Mouse (Mus musculus): ENCODE data around the gene Rnf144b. TPM values are rescaled to one million over a fixed set of nuclear protein-coding genes. Genes with fewer than 3 reads are reported as not detected.

Gene Rnf144b
- polyA plus RNA-seq, 1 experiment from 2014 or later = 1.3 TPM

- H3K27me3 ChIP-seq = no peaks in the 10 kb centered on the region
- H3K27ac ChIP-seq = peak overlapping the region; percentile 100
- peak overlapping the region; percentile 100 for H3K4me3 ChIP-seq
- peaks cover 9% of the 10 kb centered on the region for H3K36me3 ChIP-seq
- under 1% methylated on average over 25 of the region's 25 CpGs for WGBS
- ATAC-seq (ENCODE audit: borderline replicate concordance, extremely low read depth, low FRiP score, low TSS enrichment) = no peak
- peaks cover 24% of the 10 kb centered on the region for H3K4me1 ChIP-seq
- peak overlapping the region; percentile 95 for H3K9ac ChIP-seq
- peak overlapping the region; percentile 67 for H3K4me2 ChIP-seq
- H3K9me3 ChIP-seq = no peaks in the 10 kb centered on the region
Measured at GRCm38 (mm10) chr13:47104856-47105541, 17.5 kb upstream of the Rnf144b start.

- H3K4me2 ChIP-seq = peak within 1 kb of the TSS; percentile 67
- no peaks in the 10 kb centered on the region for H3K9me3 ChIP-seq
- under 1% methylated on average over 124 of the region's 129 CpGs for WGBS
- peak within 1 kb of the TSS; percentile 95 for H3K9ac ChIP-seq
- H3K27ac ChIP-seq = peak within 1 kb of the TSS; percentile 100
- H3K4me1 ChIP-seq = peaks cover 24% of the 10 kb centered on the region
- H3K27me3 ChIP-seq = no peaks in the 10 kb centered on the region
- H3K36me3 ChIP-seq = peaks cover 4% of the 10 kb centered on the region; the same call in 1 of the 2 replicates
- ATAC-seq (ENCODE audit: borderline replicate concordance, extremely low read depth, low FRiP score, low TSS enrichment) = peak; percentile 93
- H3K4me3 ChIP-seq = peak within 1 kb of the TSS; percentile 100
Measured at GRCm38 (mm10) chr13:47105711-47106579, 16.5 kb upstream of the Rnf144b start, which contains the start of gene Dek. Gene Dek (minus strand): TSS chr13:47106201.

- Histone ChIP-seq H3K27ac (peak overlapping the region; percentile 100), H3K27me3 (no peaks in the 10 kb centered on the region), H3K4me1 (peaks cover 24% of the 10 kb centered on the region), H3K9me3 (no peaks in the 10 kb centered on the region), H3K4me2 (peak overlapping the region; percentile 67), H3K9ac (peak overlapping the region; percentile 95), H3K4me3 (peak overlapping the region; percentile 100), H3K36me3 (no peaks in the 10 kb centered on the region)
- ATAC-seq (ENCODE audit: borderline replicate concordance, extremely low read depth, low FRiP score, low TSS enrichment) = no peak
- WGBS = under 1% methylated on average over 20 of the region's 20 CpGs
Measured at GRCm38 (mm10) chr13:47106580-47106888, 15.9 kb upstream of the Rnf144b start.

- no peak for ATAC-seq (ENCODE audit: borderline replicate concordance, extremely low read depth, low FRiP score, low TSS enrichment)
- Histone ChIP-seq H3K9ac (no peak overlapping the region), H3K27me3 (no peaks in the 10 kb centered on the region), H3K36me3 (no peaks in the 10 kb centered on the region), H3K9me3 (no peaks in the 10 kb centered on the region), H3K4me3 (no peak overlapping the region), H3K27ac (no peak overlapping the region), H3K4me1 (peaks cover 16% of the 10 kb centered on the region), H3K4me2 (no peak overlapping the region)
- 43% methylated on average over 2 of the region's 2 CpGs for WGBS
Measured at GRCm38 (mm10) chr13:47109239-47109638, 13.2 kb upstream of the Rnf144b start.

- Histone ChIP-seq H3K36me3 (no peaks in the 10 kb centered on the region), H3K27me3 (no peaks in the 10 kb centered on the region), H3K4me1 (peaks cover 15% of the 10 kb centered on the region), H3K9ac (no peak overlapping the region), H3K9me3 (no peaks in the 10 kb centered on the region), H3K4me3 (no peak overlapping the region), H3K27ac (no peak overlapping the region), H3K4me2 (no peak overlapping the region)
- no peak for ATAC-seq (ENCODE audit: borderline replicate concordance, extremely low read depth, low FRiP score, low TSS enrichment)
- WGBS = 69% methylated on average over 3 of the region's 3 CpGs
Measured at GRCm38 (mm10) chr13:47111185-47111584, 11.3 kb upstream of the Rnf144b start.

- Histone ChIP-seq H3K27me3 (no peaks in the 10 kb centered on the region), H3K36me3 (no peaks in the 10 kb centered on the region), H3K4me2 (no peak overlapping the region), H3K4me3 (no peak overlapping the region), H3K4me1 (peaks cover 11% of the 10 kb centered on the region), H3K9ac (no peak overlapping the region), H3K9me3 (no peaks in the 10 kb centered on the region), H3K27ac (no peak overlapping the region)
- ATAC-seq (ENCODE audit: borderline replicate concordance, extremely low read depth, low FRiP score, low TSS enrichment) = no peak
- WGBS = 92% methylated on average over 3 of the region's 3 CpGs
Measured at GRCm38 (mm10) chr13:47112056-47112455, 10.4 kb upstream of the Rnf144b start.

- Histone ChIP-seq H3K4me3 (no peak overlapping the region), H3K27me3 (no peaks in the 10 kb centered on the region), H3K36me3 (no peaks in the 10 kb centered on the region), H3K27ac (no peak overlapping the region), H3K4me2 (no peak overlapping the region), H3K9ac (no peak overlapping the region), H3K4me1 (peaks cover 7% of the 10 kb centered on the region; the same call in 1 of the 2 replicates), H3K9me3 (no peaks in the 10 kb centered on the region)
- ATAC-seq (ENCODE audit: borderline replicate concordance, extremely low read depth, low FRiP score, low TSS enrichment) = peak; percentile 35; the same call in 1 of the 2 replicates
- WGBS = 36% methylated on average over 3 of the region's 3 CpGs
Measured at GRCm38 (mm10) chr13:47112924-47113323, 9.5 kb upstream of the Rnf144b start.

- no peak overlapping the region for H3K4me2 ChIP-seq
Measured at GRCm38 (mm10) chr13:47116000-47116399, 6.5 kb upstream of the Rnf144b start.

GRCm38 (mm10) chr13:47121333-47121889 lies 1.0 kb upstream of the Rnf144b start:
- Histone ChIP-seq H3K4me1 (peaks cover 11% of the 10 kb centered on the region), H3K36me3 (no peaks in the 10 kb centered on the region), H3K4me2 (peak overlapping the region; percentile 93; the same call in 1 of the 2 replicates), H3K9ac (no peak overlapping the region), H3K9me3 (no peaks in the 10 kb centered on the region), H3K4me3 (no peak overlapping the region), H3K27ac (no peak overlapping the region), H3K27me3 (peaks cover 25% of the 10 kb centered on the region)
- no peak for ATAC-seq (ENCODE audit: borderline replicate concordance, extremely low read depth, low FRiP score, low TSS enrichment)
- WGBS = 41% methylated on average over 12 of the region's 12 CpGs

More at GRCm38 (mm10) chr13:47116000-47116399, 6.5 kb upstream of the Rnf144b start:
- no peak for ATAC-seq (ENCODE audit: borderline replicate concordance, extremely low read depth, low FRiP score, low TSS enrichment)
- H3K4me1 ChIP-seq = peaks cover 7% of the 10 kb centered on the region; the same call in 1 of the 2 replicates
- H3K9ac ChIP-seq = no peak overlapping the region
- H3K27ac ChIP-seq = no peak overlapping the region
- no peak overlapping the region for H3K4me3 ChIP-seq
- WGBS = 90% methylated on average over 3 of the region's 3 CpGs
- peaks cover 4% of the 10 kb centered on the region; the same call in 1 of the 2 replicates for H3K27me3 ChIP-seq
- no peaks in the 10 kb centered on the region for H3K9me3 ChIP-seq
- H3K36me3 ChIP-seq = no peaks in the 10 kb centered on the region

GRCm38 (mm10) chr13:47124449-47124848 lies 2.0 kb downstream of the Rnf144b start:
- 36% methylated on average over 3 of the region's 3 CpGs for WGBS
- no peak overlapping the region for H3K27ac ChIP-seq

GRCm38 (mm10) chr13:47124986-47125385 lies 2.5 kb downstream of the Rnf144b start:
- Histone ChIP-seq H3K9ac (no peak overlapping the region), H3K9me3 (no peaks in the 10 kb centered on the region), H3K36me3 (no peaks in the 10 kb centered on the region), H3K4me1 (peaks cover 11% of the 10 kb centered on the region), H3K27ac (no peak overlapping the region), H3K4me3 (no peak overlapping the region), H3K4me2 (no peak overlapping the region), H3K27me3 (peaks cover 25% of the 10 kb centered on the region)
- 73% methylated on average over 6 of the region's 6 CpGs for WGBS
- ATAC-seq (ENCODE audit: borderline replicate concordance, extremely low read depth, low FRiP score, low TSS enrichment) = no peak

More at GRCm38 (mm10) chr13:47124449-47124848, 2.0 kb downstream of the Rnf144b start:
- Histone ChIP-seq H3K9me3 (no peaks in the 10 kb centered on the region), H3K4me2 (no peak overlapping the region), H3K4me1 (peaks cover 11% of the 10 kb centered on the region), H3K9ac (no peak overlapping the region), H3K4me3 (no peak overlapping the region), H3K27me3 (peaks cover 25% of the 10 kb centered on the region), H3K36me3 (no peaks in the 10 kb centered on the region)
- ATAC-seq (ENCODE audit: borderline replicate concordance, extremely low read depth, low FRiP score, low TSS enrichment) = no peak

All from lung, embryonic 15.5 days (tissue).